Mouse (Mus musculus) heart, embryonic 14.5 days (tissue): Measurements from ENCODE around the gene Upk3a. TPM values are rescaled to one million over a fixed set of nuclear protein-coding genes. Genes with fewer than 3 reads are reported as not detected.

Experiments used
- ATAC-seq: fragments of 200-750 bp; cut with Nextera tagmentation; 2 replicates; pipeline ENCODE4 v1.8.0; 2017; ENCODE audit warnings: low read depth, moderate TSS enrichment; ENCODE audit not compliant: insufficient number of reproducible peaks, insufficient read depth, low FRiP score
- H3K27ac ChIP-seq, 2 experiments: fragments of 200-500 bp in 1 of 2; fragments of 300-500 bp in 1 of 2; sonication (generic) in 1 of 2; replicated peaks in 1 of 2; 2 replicates each; pipeline ENCODE4 v1.5.1; 2012 to 2014; ENCODE audit warnings: low read depth in 2 of 2, low read length in 2 of 2, control low read depth in 1 of 2, mild to moderate bottlenecking in 1 of 2, mixed read lengths in 1 of 2; ENCODE audit not compliant: control insufficient read depth in 1 of 2, insufficient read depth in 1 of 2
- H3K27me3 ChIP-seq: fragments of 300-500 bp; sonication (generic); 2 replicates; pipeline ENCODE4 v1.6.1; 2014; ENCODE audit warnings: mild to moderate bottlenecking, low read length, control low read depth; ENCODE audit not compliant: control insufficient read depth, insufficient read depth
- H3K36me3 ChIP-seq: fragments of 300-500 bp; sonication (generic); 2 replicates; pipeline ENCODE4 v1.6.1; 2014; ENCODE audit warnings: mild to moderate bottlenecking, control low read depth, low read length, mixed read lengths; ENCODE audit not compliant: control insufficient read depth, insufficient read depth
- H3K4me1 ChIP-seq, 2 experiments: fragments of 200-500 bp in 1 of 2; fragments of 300-500 bp in 1 of 2; sonication (generic) in 1 of 2; 2 replicates each; pipeline ENCODE4 v1.6.1; 2012 to 2014; ENCODE audit warnings: low read length in 2 of 2, control low read depth in 1 of 2, mixed read lengths in 1 of 2; ENCODE audit not compliant: control insufficient read depth in 2 of 2, insufficient read depth in 2 of 2
- H3K4me2 ChIP-seq: fragments of 300-500 bp; sonication (generic); 2 replicates; pipeline ENCODE4 v1.6.1; 2014; ENCODE audit warnings: mild to moderate bottlenecking, low read length
- H3K4me3 ChIP-seq, 2 experiments: fragments of 200-500 bp in 1 of 2; fragments of 300-500 bp in 1 of 2; sonication (generic) in 1 of 2; 2 replicates each; pipeline ENCODE4 v1.5.1; 2012 to 2014; ENCODE audit warnings: low read length in 2 of 2, mild to moderate bottlenecking in 2 of 2, control low read depth in 1 of 2, low read depth in 1 of 2, moderate library complexity in 1 of 2; ENCODE audit not compliant: control insufficient read depth in 1 of 2, insufficient read depth in 1 of 2
- H3K9ac ChIP-seq: fragments of 300-500 bp; sonication (generic); 2 replicates; pipeline ENCODE4 v1.6.1; 2014; ENCODE audit warnings: mild to moderate bottlenecking, low read length
- H3K9me3 ChIP-seq: fragments of 300-500 bp; sonication (generic); 2 replicates; pipeline ENCODE4 v1.6.1; 2016; ENCODE audit warnings: low read length, control low read depth; ENCODE audit not compliant: control insufficient read depth
- WGBS: fragments of 180-500 bp; shearing (Covaris S2); extraction: QIAGEN DNeasy Blood & Tissue Kit; methylation state at CpG from one replicate; pipeline ENCODE4 v1.1.7; 2014; 5-methylcytosine and 5-hydroxymethylcytosine counted together
- polyA plus RNA-seq: library from polyadenylated mRNA; unstranded; fragments of >200 nt; fragmentation: Nextera tagmentation; extraction: Ambion mirVana; gene quantifications from 2 replicates; pipeline ENCODE4 v1.2.1, GENCODE M21; 2014

Gene Upk3a
- polyA plus RNA-seq, 1 experiment from 2014 or later = not detected

DNA sequence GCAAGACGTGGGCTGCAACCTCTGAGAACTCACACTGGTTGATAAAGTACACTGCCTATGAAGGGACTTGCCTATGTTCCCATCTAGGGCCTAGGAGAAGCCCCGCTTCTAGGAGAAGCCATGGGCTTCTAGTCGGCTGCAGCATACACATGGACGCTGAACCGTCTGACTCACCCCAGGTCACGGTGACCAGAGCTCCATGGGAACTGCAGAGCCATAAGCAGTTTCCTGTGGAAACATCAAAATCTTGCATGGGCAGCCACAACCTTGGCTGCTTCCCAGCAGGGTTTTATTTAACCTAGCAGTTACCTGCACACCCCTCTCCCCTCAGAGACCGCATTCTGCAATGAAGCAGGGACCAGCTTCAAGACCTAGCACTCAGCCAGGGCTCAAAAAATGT lies 33.2 kb upstream of the Upk3a start:
- Histone ChIP-seq H3K27ac (no peak overlapping the region), H3K4me1 (peaks cover 4 to 5% of the 10 kb centered on the region in 2 experiments), H3K9ac (no peak overlapping the region), H3K27me3 (no peaks in the 10 kb centered on the region), H3K4me2 (no peak overlapping the region), H3K36me3 (no peaks in the 10 kb centered on the region), H3K4me3 (no peak overlapping the region), H3K9me3 (no peaks in the 10 kb centered on the region)
- no peak for ATAC-seq
- WGBS = 72% methylated on average over 7 of the region's 7 CpGs

- Histone ChIP-seq H3K27ac (no peak overlapping the region), H3K4me1 (peaks cover 4 to 5% of the 10 kb centered on the region in 2 experiments), H3K27me3 (no peaks in the 10 kb centered on the region), H3K4me3 (no peak overlapping the region), H3K9me3 (no peaks in the 10 kb centered on the region), H3K9ac (no peak overlapping the region), H3K4me2 (no peak overlapping the region), H3K36me3 (no peaks in the 10 kb centered on the region)
- 84% methylated on average over 12 of the region's 12 CpGs for WGBS
- no peak for ATAC-seq
Measured at GRCm38 (mm10) chr15:84985516-84986160, 31.3 kb upstream of the Upk3a start.

GRCm38 (mm10) chr15:84986171-84987019 lies 30.5 kb upstream of the Upk3a start:
- 78% methylated on average over 4 of the region's 4 CpGs for WGBS
- peak overlapping the region; percentile 97 for H3K4me2 ChIP-seq
- H3K27ac ChIP-seq = no peak overlapping the region
- H3K4me1 ChIP-seq = peaks cover 4 to 5% of the 10 kb centered on the region in 2 experiments
- H3K9me3 ChIP-seq = no peaks in the 10 kb centered on the region
- peak overlapping the region; percentile 92 for H3K9ac ChIP-seq
- no peaks in the 10 kb centered on the region for H3K27me3 ChIP-seq
- H3K4me3 ChIP-seq = peak overlapping the region; percentile 53 to 78
- H3K36me3 ChIP-seq = no peaks in the 10 kb centered on the region
- no peak for ATAC-seq

GRCm38 (mm10) chr15:84987020-84987815 lies 29.7 kb upstream of the Upk3a start:
- Histone ChIP-seq H3K27ac (peak overlapping the region in 1 of 2 experiments; percentile 67; a peak in 2 of 4 replicates), H3K9me3 (no peaks in the 10 kb centered on the region), H3K4me3 (peak overlapping the region; percentile 53 to 78), H3K27me3 (no peaks in the 10 kb centered on the region), H3K9ac (peak overlapping the region; percentile 92), H3K36me3 (no peaks in the 10 kb centered on the region), H3K4me1 (peaks cover 4 to 5% of the 10 kb centered on the region in 2 experiments), H3K4me2 (peak overlapping the region; percentile 97)
- WGBS = 2% methylated on average over 46 of the region's 53 CpGs
- peak; percentile 36 for ATAC-seq

GRCm38 (mm10) chr15:84987874-84988825 lies 28.8 kb upstream of the Upk3a start, which contains the start of gene 5031439G07Rik:
TSS of gene 5031439G07Rik (minus strand) at chr15:84988551.
- H3K27ac ChIP-seq = peak within 1 kb of the TSS; percentile 28 to 67
- H3K4me2 ChIP-seq = peak within 1 kb of the TSS; percentile 97
- H3K4me3 ChIP-seq = peak within 1 kb of the TSS; percentile 53 to 78
- H3K9ac ChIP-seq = peak within 1 kb of the TSS; percentile 92
- no peaks in the 10 kb centered on the region for H3K36me3 ChIP-seq
- peak; percentile 87 for ATAC-seq
- H3K9me3 ChIP-seq = no peaks in the 10 kb centered on the region
- H3K4me1 ChIP-seq = peaks cover 4 to 5% of the 10 kb centered on the region in 2 experiments
- under 1% methylated on average over 31 of the region's 59 CpGs for WGBS
- no peaks in the 10 kb centered on the region for H3K27me3 ChIP-seq

- Histone ChIP-seq H3K27ac (no peak overlapping the region), H3K4me3 (no peak overlapping the region), H3K27me3 (no peaks in the 10 kb centered on the region), H3K36me3 (no peaks in the 10 kb centered on the region), H3K4me2 (no peak overlapping the region), H3K4me1 (peaks cover 4 to 5% of the 10 kb centered on the region in 2 experiments), H3K9me3 (no peaks in the 10 kb centered on the region), H3K9ac (no peak overlapping the region)
- 66% methylated on average over 3 of the region's 3 CpGs for WGBS
- no peak for ATAC-seq
Measured at GRCm38 (mm10) chr15:84989098-84989497, 27.8 kb upstream of the Upk3a start.
